Mouse (Mus musculus) ES-E14 (cell line): ENCODE measurements around the gene Mrpl38. TPM values are rescaled to one million over a fixed set of nuclear protein-coding genes. Genes with fewer than 3 reads are reported as not detected.

Source experiments
- DNase-seq: peaks from one replicate; pipeline ENCODE4 v3.0.0-alpha.2; 2013; ENCODE audit warnings: low read depth, low spot score
- H3K27ac ChIP-seq: 2 replicates; pipeline ENCODE4 v1.5.1; 2012; ENCODE audit warnings: low read depth, mild to moderate bottlenecking, low read length, moderate library complexity, mixed read lengths; ENCODE audit not compliant: poor library complexity, insufficient read depth, severe bottlenecking
- H3K36me3 ChIP-seq: 2 replicates; pipeline ENCODE4 v1.6.1; 2012; ENCODE audit warnings: mild to moderate bottlenecking, low read length, moderate library complexity, mixed read lengths; ENCODE audit not compliant: control insufficient read depth, poor library complexity, insufficient read depth, severe bottlenecking
- H3K4me1 ChIP-seq, 2 experiments: fragments of 150-350 bp in 1 of 2; sonication (generic) in 1 of 2; 2 replicates each; pipeline ENCODE4 v1.6.1; 2012; ENCODE audit warnings: low read length in 2 of 2, mild to moderate bottlenecking in 1 of 2, mixed read lengths in 1 of 2; ENCODE audit not compliant: control insufficient read depth in 2 of 2, insufficient read depth in 2 of 2, poor library complexity in 1 of 2
- H3K4me3 ChIP-seq, 2 experiments: fragments of 150-350 bp in 1 of 2; sonication (generic) in 1 of 2; 2 replicates each; pipeline ENCODE4 v1.5.1; 2012; ENCODE audit warnings: low read length in 2 of 2, low read depth in 1 of 2, mild to moderate bottlenecking in 1 of 2, mixed read lengths in 1 of 2; ENCODE audit not compliant: insufficient read depth in 1 of 2, poor library complexity in 1 of 2, severe bottlenecking in 1 of 2
- H3K9ac ChIP-seq: 2 replicates; pipeline ENCODE4 v1.6.1; 2012; ENCODE audit warnings: low read depth, mild to moderate bottlenecking, low read length, mixed read lengths; ENCODE audit not compliant: poor library complexity, insufficient read depth, severe bottlenecking
- H3K9me3 ChIP-seq: fragments of 150-350 bp; sonication (generic); 2 replicates; pipeline ENCODE4 v1.6.1; 2012; ENCODE audit warnings: low read depth, mild to moderate bottlenecking, low read length; ENCODE audit not compliant: control insufficient read depth, insufficient read depth
- CHD2 ChIP-seq: IDR thresholded peaks from 2 replicates; pipeline ENCODE4 v1.6.1; 2014; ENCODE audit warnings: mild to moderate bottlenecking, low read depth, low read length, inconsistent platforms
- HCFC1 ChIP-seq: IDR thresholded peaks from 2 replicates; pipeline ENCODE4 v1.6.1; 2012; ENCODE audit warnings: low read length, inconsistent platforms, borderline replicate concordance; ENCODE audit not compliant: insufficient read depth
- MAFK ChIP-seq: IDR thresholded peaks from 2 replicates; pipeline ENCODE4 v1.6.1; 2014; ENCODE audit warnings: mild to moderate bottlenecking, low read depth, low read length, inconsistent platforms; ENCODE audit not compliant: insufficient read depth
- ZC3H11A ChIP-seq: IDR thresholded peaks from 2 replicates; pipeline ENCODE4 v1.6.1; 2012; ENCODE audit warnings: low read depth, mild to moderate bottlenecking, inconsistent platforms, low read length, borderline replicate concordance
- ZNF384 ChIP-seq: IDR thresholded peaks from 2 replicates; pipeline ENCODE4 v1.6.1; 2012; ENCODE audit warnings: low read depth, low read length, inconsistent platforms
- in situ Hi-C, 2 experiments: fragments of 600-800 bp; cut with MboI; formaldehyde crosslinking; loops; one replicate each; pipeline ENCODE4 v1.15.1; 2025; ENCODE audit warnings: low sequenced_read_pairs in 2 of 2, inconsistent platforms in 1 of 2; ENCODE audit not compliant: unreplicated experiment in 2 of 2
- total RNA-seq: library from RNA; depleted of rRNA; stranded (reverse); fragments of 300-350 nt; gene quantifications from 2 replicates; pipeline ENCODE4 v1.2.3, GENCODE M21; 2012

The Mrpl38 gene
- total RNA-seq, 1 experiment: 81.3 TPM

DNA sequence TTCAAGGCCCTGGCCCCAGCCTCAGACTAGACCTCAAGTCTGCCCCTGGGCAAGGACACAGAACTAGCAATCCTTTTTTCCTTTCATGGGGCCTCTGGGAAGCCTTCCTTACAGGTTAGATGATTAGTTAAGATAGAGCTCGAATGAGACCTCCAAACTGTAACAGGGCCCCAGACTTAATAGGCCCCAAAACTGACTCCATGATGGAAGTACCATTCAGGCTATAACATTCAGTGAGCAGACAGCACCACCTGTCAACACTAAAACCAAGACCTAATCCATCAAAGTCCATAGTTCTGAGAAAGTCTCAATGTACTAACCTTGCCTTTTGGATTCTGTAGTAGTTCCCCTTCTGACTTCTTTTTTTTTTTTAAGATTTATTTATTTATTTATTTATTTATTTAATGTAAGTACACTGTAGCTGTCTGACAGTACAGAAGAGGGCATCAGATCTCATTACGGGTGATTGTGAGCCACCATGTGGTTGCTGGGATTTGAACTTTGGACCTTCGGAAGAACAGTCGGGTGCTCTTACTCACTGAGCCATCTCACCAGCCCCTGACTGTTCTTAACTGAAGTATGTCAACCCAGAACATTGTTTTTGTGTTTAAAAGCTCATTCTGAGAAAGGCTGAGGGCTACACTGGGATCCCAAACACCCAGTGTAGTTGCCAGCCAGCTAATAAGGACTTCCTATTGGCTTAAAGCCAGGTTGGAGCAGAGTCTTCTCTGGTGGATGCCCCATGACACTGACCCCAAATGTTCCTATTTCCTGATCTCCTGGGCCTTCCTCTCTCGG is 31.5 kb upstream of the Mrpl38 start:
- no peaks in the 10 kb centered on the region; a peak in 2 of 4 replicates for H3K4me1 ChIP-seq
- in situ Hi-C loops: no loop called here
- peaks cover 9% of the 10 kb centered on the region; the same call in 1 of the 2 replicates for H3K36me3 ChIP-seq
- no peak overlapping the region for H3K9ac ChIP-seq
- no peaks in the 10 kb centered on the region for H3K9me3 ChIP-seq
- TF ChIP-seq ZC3H11A (no peak), MAFK (no peak), ZNF384 (no peak), CHD2 (no peak), HCFC1 (no peak)
- H3K4me3 ChIP-seq: no peak overlapping the region
- no peak for DNase-seq
- no peak overlapping the region for H3K27ac ChIP-seq

GRCm38 (mm10) chr11:116169214-116169613 is 30.5 kb upstream of the Mrpl38 start:
- TF ChIP-seq HCFC1: no peak
- no peak for TF ChIP-seq CHD2
- TF ChIP-seq ZC3H11A: no peak
- TF ChIP-seq ZNF384: no peak
- TF ChIP-seq MAFK: no peak
- DNase-seq: no peak
- Histone ChIP-seq H3K36me3 (peaks cover 6% of the 10 kb centered on the region; the same call in 1 of the 2 replicates), H3K4me3 (no peak overlapping the region), H3K27ac (no peak overlapping the region), H3K9me3 (no peaks in the 10 kb centered on the region), H3K9ac (no peak overlapping the region), H3K4me1 (no peaks in the 10 kb centered on the region; a peak in 1 of 4 replicates)
- in situ Hi-C loops: no loop called here

- in situ Hi-C loops: no loop called here
- Histone ChIP-seq H3K4me3 (peak within 1 kb of the TSS; percentile 75 to 79), H3K27ac (no peak within 1 kb of the TSS), H3K9me3 (no peaks in the 10 kb centered on the region), H3K36me3 (0 out of 2 replicates have a peak, but pooled peaks cover 3% of the 10 kb centered on the region), H3K4me1 (no peaks in the 10 kb centered on the region; a peak in 1 of 4 replicates), H3K9ac (peak within 1 kb of the TSS; percentile 84)
- DNase-seq: peak; percentile 91
- TF ChIP-seq ZNF384 (no peak), ZC3H11A (0 out of 2 replicates have a peak, but pooled peaks have one; percentile 6), HCFC1 (peak; percentile 97)
Measured at GRCm38 (mm10) chr11:116167884-116168439, 29.3 kb upstream of the Mrpl38 start, which contains the start of gene Fbf1. Gene Fbf1, minus strand, starts transcription at chr11:116168166.

- TF ChIP-seq HCFC1 (no peak), CHD2 (no peak), ZC3H11A (no peak), MAFK (no peak), ZNF384 (no peak)
- H3K9ac ChIP-seq: peak overlapping the region; percentile 84
- peaks cover under 1% of the 10 kb centered on the region in 2 experiments; a peak in 2 of 4 replicates for H3K4me1 ChIP-seq
- H3K9me3 ChIP-seq: no peaks in the 10 kb centered on the region
- in situ Hi-C loops: no loop called here
- DNase-seq: no peak
- no peak overlapping the region for H3K27ac ChIP-seq
- H3K36me3 ChIP-seq: no peaks in the 10 kb centered on the region
- H3K4me3 ChIP-seq: peak overlapping the region; percentile 75 to 79
Measured at GRCm38 (mm10) chr11:116167232-116167631, 28.6 kb upstream of the Mrpl38 start.
